Mouse (Mus musculus): ENCODE results near the gene Gtf2i.

DNA sequence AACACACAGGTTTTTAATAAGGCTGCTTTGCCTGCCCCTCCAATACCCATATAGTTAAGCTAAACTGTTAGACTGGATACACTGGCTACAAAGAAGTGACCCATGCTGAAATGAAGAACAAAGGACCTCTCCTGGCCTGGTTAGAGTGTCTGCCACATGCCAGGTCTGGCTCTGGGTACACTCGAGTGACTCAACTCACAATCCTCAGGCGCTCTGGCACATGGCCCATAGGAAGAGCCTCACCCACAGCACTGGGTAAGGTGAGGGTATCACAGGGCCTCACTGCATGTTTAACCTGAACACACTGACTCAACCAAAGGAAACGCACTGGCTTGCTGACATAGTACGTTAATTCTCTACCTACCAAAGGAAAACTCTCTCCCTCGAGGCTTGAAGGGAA lies 68.4 kb downstream of the Gtf2i start:
- TF ChIP-seq E2F4 (IDR thresholded peaks at IDR 0.05; ENCODE audit: insufficient read depth) (no peak), TCF12 (IDR thresholded peaks at IDR 0.05; ENCODE audit: insufficient read depth, poor library complexity, severe bottlenecking) (no peak), POLR2A (IDR thresholded peaks at IDR 0.05; ENCODE audit: insufficient read length, low read depth) (no peak), CEBPB (IDR thresholded peaks at IDR 0.05; ENCODE audit: insufficient read depth, poor library complexity, severe bottlenecking) (no peak)
